Mouse (Mus musculus) MEL (cell line): ENCODE results near the gene Prpf8. TPM values are rescaled to one million over a fixed set of nuclear protein-coding genes. Genes with fewer than 3 reads are reported as not detected.

Experiments used
- DNase-seq: peaks from one replicate; pipeline ENCODE4 v3.0.0; 2011; ENCODE audit warnings: low read depth, low spot score
- H3K27ac ChIP-seq: 2 replicates; pipeline ENCODE4 v1.5.1; 2012; ENCODE audit warnings: low read depth, mild to moderate bottlenecking, control low read depth, low read length, moderate library complexity; ENCODE audit not compliant: control insufficient read depth
- H3K27me3 ChIP-seq, 2 experiments: fragments of 150-350 bp in 1 of 2; sonication (generic) in 1 of 2; 2 replicates each; pipeline ENCODE4 v1.6.1; 2012; ENCODE audit warnings: low read length in 2 of 2, mild to moderate bottlenecking in 2 of 2, improper control_type of control experiment in 1 of 2, moderate library complexity in 1 of 2; ENCODE audit not compliant: insufficient read depth in 2 of 2, control insufficient read depth in 1 of 2
- H3K36me3 ChIP-seq, 2 experiments: 2 replicates each; pipeline ENCODE4 v1.6.1; 2012 to 2014; ENCODE audit warnings: low read length in 2 of 2, improper control_type of control experiment in 1 of 2, inconsistent platforms in 1 of 2, mild to moderate bottlenecking in 1 of 2; ENCODE audit not compliant: insufficient read depth in 2 of 2, control insufficient read depth in 1 of 2
- H3K4me1 ChIP-seq, 2 experiments: fragments of 150-350 bp in 1 of 2; sonication (generic) in 1 of 2; 2 replicates each; pipeline ENCODE4 v1.6.1; 2012; ENCODE audit warnings: low read length in 2 of 2, improper control_type of control experiment in 1 of 2, mild to moderate bottlenecking in 1 of 2; ENCODE audit not compliant: insufficient read depth in 2 of 2, control insufficient read depth in 1 of 2
- H3K4me3 ChIP-seq, 2 experiments: fragments of 150-350 bp in 1 of 2; sonication (generic) in 1 of 2; 2 replicates each; pipeline ENCODE4 v1.5.1; 2012; ENCODE audit warnings: low read depth in 2 of 2, low read length in 2 of 2, mild to moderate bottlenecking in 2 of 2, moderate library complexity in 2 of 2, control low read depth in 1 of 2, improper control_type of control experiment in 1 of 2; ENCODE audit not compliant: control insufficient read depth in 1 of 2, insufficient read depth in 1 of 2
- H3K79me2 ChIP-seq: 2 replicates; pipeline ENCODE4 v1.6.1; 2012; ENCODE audit warnings: mild to moderate bottlenecking, low read length, moderate library complexity; ENCODE audit not compliant: control insufficient read depth, poor library complexity, insufficient read depth
- H3K9ac ChIP-seq: 2 replicates; pipeline ENCODE4 v1.6.1; 2012; ENCODE audit warnings: low read depth, mild to moderate bottlenecking, control low read depth, low read length, moderate library complexity; ENCODE audit not compliant: control insufficient read depth, poor library complexity, severe bottlenecking
- H3K9me3 ChIP-seq: fragments of 150-350 bp; sonication (generic); replicated peaks from 2 replicates; pipeline ENCODE4 v1.6.1; 2012; ENCODE audit warnings: mild to moderate bottlenecking, low read length, improper control_type of control experiment, moderate library complexity; ENCODE audit not compliant: insufficient read depth
- CHD1 ChIP-seq: IDR thresholded peaks from 2 replicates; pipeline ENCODE4 v1.6.1; 2012; ENCODE audit warnings: low read depth, mild to moderate bottlenecking, inconsistent platforms, low read length, improper control_type of control experiment
- CHD2 ChIP-seq: IDR thresholded peaks from 2 replicates; pipeline ENCODE4 v1.6.1; 2011; ENCODE audit warnings: low read length, improper control_type of control experiment
- EP300 ChIP-seq, 2 experiments: IDR thresholded peaks; 2 replicates each; pipeline ENCODE4 v1.6.1; 2011; ENCODE audit warnings: improper control_type of control experiment in 2 of 2, low read length in 2 of 2, low read depth in 1 of 2, mild to moderate bottlenecking in 1 of 2
- ETS1 ChIP-seq: IDR thresholded peaks from 2 replicates; pipeline ENCODE4 v1.6.1; 2012; ENCODE audit warnings: low read depth, mild to moderate bottlenecking, inconsistent platforms, low read length, improper control_type of control experiment, moderate library complexity
- MAX ChIP-seq: IDR thresholded peaks from 2 replicates; pipeline ENCODE4 v1.6.1; 2011; ENCODE audit warnings: low read length, improper control_type of control experiment
- MXI1 ChIP-seq: IDR thresholded peaks from 2 replicates; pipeline ENCODE4 v1.6.1; 2011; ENCODE audit warnings: mild to moderate bottlenecking, low read depth, low read length, improper control_type of control experiment
- MYC ChIP-seq: IDR thresholded peaks from 2 replicates; pipeline ENCODE4 v1.6.1; 2011; ENCODE audit warnings: low read depth, mild to moderate bottlenecking, low read length, improper control_type of control experiment, moderate library complexity
- NRF1 ChIP-seq: IDR thresholded peaks from 2 replicates; pipeline ENCODE4 v1.6.1; 2014; ENCODE audit warnings: low read depth, mild to moderate bottlenecking, inconsistent platforms, low read length, improper control_type of control experiment, moderate library complexity; ENCODE audit not compliant: poor library complexity, insufficient read depth, severe bottlenecking
- POLR2A ChIP-seq, 2 experiments: IDR thresholded peaks; 2 replicates each; pipeline ENCODE4 v1.6.1; 2011 to 2012; ENCODE audit warnings: low read length in 2 of 2, mild to moderate bottlenecking in 2 of 2, control low read depth in 1 of 2, improper control_type of control experiment in 1 of 2, low read depth in 1 of 2, moderate library complexity in 1 of 2; ENCODE audit not compliant: control insufficient read depth in 1 of 2, insufficient read depth in 1 of 2, poor library complexity in 1 of 2
- RAD21 ChIP-seq: IDR thresholded peaks from 2 replicates; pipeline ENCODE4 v1.6.1; 2011; ENCODE audit warnings: mild to moderate bottlenecking, low read depth, low read length, improper control_type of control experiment
- SMC3 ChIP-seq: IDR thresholded peaks from 2 replicates; pipeline ENCODE4 v1.6.1; 2011; ENCODE audit warnings: low read depth, low read length, improper control_type of control experiment
- TAL1 ChIP-seq: IDR thresholded peaks from 2 replicates; pipeline ENCODE4 v1.6.1; 2012; ENCODE audit warnings: mild to moderate bottlenecking, inconsistent platforms, low read length, moderate library complexity, mixed read lengths
- UBTF ChIP-seq: IDR thresholded peaks from 2 replicates; pipeline ENCODE4 v1.6.1; 2012; ENCODE audit warnings: low read depth, mild to moderate bottlenecking, inconsistent platforms, low read length, improper control_type of control experiment, moderate library complexity, borderline replicate concordance; ENCODE audit not compliant: insufficient read depth
- USF2 ChIP-seq, 2 experiments: IDR thresholded peaks; 2 replicates each; pipeline ENCODE4 v1.6.1; 2011 to 2012; ENCODE audit warnings: improper control_type of control experiment in 2 of 2, low read length in 2 of 2, borderline replicate concordance in 1 of 2, inconsistent platforms in 1 of 2, low read depth in 1 of 2, mild to moderate bottlenecking in 1 of 2; ENCODE audit not compliant: insufficient read depth in 1 of 2
- ZC3H11A ChIP-seq: IDR thresholded peaks from 2 replicates; pipeline ENCODE4 v1.6.1; 2012; ENCODE audit warnings: low read depth, mild to moderate bottlenecking, inconsistent platforms, low read length, improper control_type of control experiment
- ZMIZ1 ChIP-seq: IDR thresholded peaks from 2 replicates; pipeline ENCODE4 v1.6.1; 2012; ENCODE audit warnings: low read depth, mild to moderate bottlenecking, inconsistent platforms, low read length, improper control_type of control experiment, moderate library complexity
- ZNF384 ChIP-seq: IDR thresholded peaks from 2 replicates; pipeline ENCODE4 v1.6.1; 2012; ENCODE audit warnings: low read depth, mild to moderate bottlenecking, inconsistent platforms, low read length, improper control_type of control experiment
- polyA plus RNA-seq, 2 experiments: library from polyadenylated mRNA; stranded (reverse) in 1 of 2; unstranded in 1 of 2; fragments of >175 nt in 1 of 2; fragments of >200 nt in 1 of 2; gene quantifications; 2 replicates each; pipeline versions ENCODE4 v1.2.1 to v1.2.4; 2012; ENCODE audit warnings: low replicate concordance in 2 of 2, low read depth in 1 of 2; ENCODE audit not compliant: insufficient read length in 2 of 2, insufficient read depth in 1 of 2, missing spikeins in 1 of 2
- total RNA-seq: library from RNA; depleted of rRNA; stranded (reverse); fragments of 300-350 nt; gene quantifications from 2 replicates; pipeline ENCODE4 v1.2.3, GENCODE M21; 2012

Prpf8 gene
- total and polyA plus RNA-seq, 3 experiments, result 214 to 644 (median 276) TPM

- Histone ChIP-seq H3K4me1 (no peaks in the 10 kb centered on the region), H3K36me3 (no peaks in the 10 kb centered on the region), H3K27ac (no peak overlapping the region), H3K4me3 (no peak overlapping the region), H3K9me3 (no peaks in the 10 kb centered on the region), H3K79me2 (no peaks in the 10 kb centered on the region), H3K9ac (no peak overlapping the region), H3K27me3 (no peaks in the 10 kb centered on the region)
- no peak for DNase-seq
- TF ChIP-seq EP300 (IDR thresholded peaks at IDR 0.05; ENCODE audit: low read depth in 1 of 2, low read length in 2 of 2) (no peak), SMC3 (no peak)
Observed at GRCm38 (mm10) chr11:75515186-75515585, 28.6 kb downstream of the Prpf8 start.

- H3K79me2 ChIP-seq, result no peaks in the 10 kb centered on the region
- no peaks in the 10 kb centered on the region for H3K4me1 ChIP-seq
- no peak overlapping the region for H3K27ac ChIP-seq
- H3K4me3 ChIP-seq, result no peak overlapping the region
- TF ChIP-seq NRF1, result no peak
- TF ChIP-seq UBTF, result no peak
- no peak for TF ChIP-seq ETS1
- TF ChIP-seq RAD21, result no peak
- no peak for TF ChIP-seq MAX
- no peak for TF ChIP-seq MXI1
- TF ChIP-seq USF2 (IDR thresholded peaks at IDR 0.05; ENCODE audit: borderline replicate concordance in 1 of 2, insufficient read depth in 1 of 2, low read depth in 1 of 2, low read length in 2 of 2), result no peak
- TF ChIP-seq CHD1, result no peak
- no peak for TF ChIP-seq TAL1
- no peak for TF ChIP-seq ZC3H11A
- no peak for TF ChIP-seq ZNF384
- no peak for TF ChIP-seq ZMIZ1
- no peak for TF ChIP-seq MYC
- TF ChIP-seq CHD2, result no peak
- TF ChIP-seq POLR2A (IDR thresholded peaks at IDR 0.05; ENCODE audit: control insufficient read depth in 1 of 2, insufficient read depth in 1 of 2, low read depth in 1 of 2, low read length in 2 of 2, poor library complexity in 1 of 2), result no peak
- DNase-seq, result no peak
- no peaks in the 10 kb centered on the region for H3K27me3 ChIP-seq
- H3K9ac ChIP-seq, result no peak overlapping the region
- no peaks in the 10 kb centered on the region for H3K36me3 ChIP-seq
- H3K9me3 ChIP-seq, result no peaks in the 10 kb centered on the region
Observed at GRCm38 (mm10) chr11:75519834-75520633, 33.4 kb downstream of the Prpf8 start.
